In genomic region chr1:118367970-118368369, GRCm38 (mm10) we compare ENCODE assay signal across 12 mouse cellular contexts. TPM values are rescaled to one million over a fixed set of nuclear protein-coding genes. Genes with fewer than 3 reads are reported as not detected.
DNase-seq lines count a peak whose midpoint lies in the region; TF ChIP-seq lines count a peak whose summit lies in the region.
"Had no signal": no experiment of that assay in that cellular context is flagged by ENCODE, and none has a peak within 500 bp of the region (broad histone marks: within the 10 kb centered on the region; RNA-seq: fewer than 3 reads in every experiment).

No protein-coding gene starts in this region.

- DNase-seq in adrenal gland, postnatal 14 days, result peak; percentile 16
- DNase-seq in adrenal gland, postnatal 25 days, result no peak
- no peak for DNase-seq in left cerebral cortex, adult 2 months (ENCODE audit: extremely low spot score in 1 of 2, low spot score in 2 of 2)
- DNase-seq in left cerebral cortex, adult 11 months (ENCODE audit: low spot score), result no peak
- no peak for DNase-seq in brain, embryonic 14.5 days (ENCODE audit: low read depth)
- DNase-seq in naive thymus-derived CD4-positive, alpha-beta T cell, adult 2 months (ENCODE audit: low read depth), result peak; percentile 29
- no peak for DNase-seq in adrenal gland, postnatal 4 days (ENCODE audit: low spot score in 2 of 2)
- no peak for DNase-seq in cerebellum, adult 8-10 months
- DNase-seq: cerebellum, adult 11-12 months; liver, embryonic 13.5 days had no signal

- H3K27ac ChIP-seq in left cerebral cortex, adult 2 months, result no peak overlapping the region
- H3K27ac ChIP-seq: intestine, embryonic 15.5 days; liver, embryonic 13.5 days; neural tube, embryonic 13.5 days had no signal

- intact Hi-C loops in left cerebral cortex, adult 2 months (cut with DNase I), result no loop called here

- TF ChIP-seq POLR2A in brain, embryonic 14.5 days (IDR thresholded peaks at IDR 0.05; ENCODE audit: borderline replicate concordance, extremely low read depth, insufficient read depth, insufficient read length, poor library complexity, severe bottlenecking), result no peak

- H3K4me3 ChIP-seq in left cerebral cortex, adult 2 months, result no peak overlapping the region
- H3K4me3 ChIP-seq: intestine, embryonic 15.5 days; liver, embryonic 13.5 days; neural tube, embryonic 13.5 days had no signal

- peak; percentile 55 for TF ChIP-seq CTCF in left cerebral cortex, adult 2 months (IDR thresholded peaks at IDR 0.05)
- peak; percentile 7; the same call in 1 of the 2 replicates for TF ChIP-seq CTCF in brain, embryonic 14.5 days (IDR thresholded peaks at IDR 0.05; ENCODE audit: borderline replicate concordance, extremely low read depth, insufficient read depth, insufficient read length)

RNA-seq across cellular contexts. Expression of gene Clasp1, which starts 20.9 kb away (rescaled TPM):
- 46.3 and 50.9 TPM in 2 replicates for total RNA-seq in adrenal gland, postnatal 14 days (2021)
- 41.2 and 53.3 TPM in 2 replicates for total RNA-seq in adrenal gland, postnatal 25 days (2021)
- 100 to 1,000 TPM; 112 to 118 TPM for total RNA-seq in left cerebral cortex, adult 2 months (2021)
- polyA plus RNA-seq in brain, embryonic 14.5 days (2012; rRNA removed), result 90.2 and 146 TPM in 2 replicates
- 10 to 100 TPM; 61.6 to 74.2 TPM for total RNA-seq in adrenal gland, postnatal 4 days (2021)

RNA-seq across cellular contexts. Expression of gene Nifk, which starts 46.3 kb away (rescaled TPM):
- total RNA-seq in adrenal gland, postnatal 14 days (2021), result 43.1 and 46.0 TPM in 2 replicates
- total RNA-seq in adrenal gland, postnatal 25 days (2021), result 41.6 and 45.8 TPM in 2 replicates
- 10 to 100 TPM; 17.3 to 19.1 TPM for total RNA-seq in left cerebral cortex, adult 2 months (2021)
- 35.4 and 36.7 TPM in 2 replicates for polyA plus RNA-seq in brain, embryonic 14.5 days (2012; rRNA removed)
- total RNA-seq in adrenal gland, postnatal 4 days (2021), result 10 to 100 TPM; 45.7 to 45.9 TPM

RNA-seq across cellular contexts. Expression of gene Tsn, which starts 56.4 kb away (rescaled TPM):
- 94.0 and 114 TPM in 2 replicates for total RNA-seq in adrenal gland, postnatal 14 days (2021)
- 87.3 and 137 TPM in 2 replicates for total RNA-seq in adrenal gland, postnatal 25 days (2021)
- 100 to 1,000 TPM in 1 of 2 experiments, 10 to 100 TPM in 1; 96.0 to 104 TPM for total RNA-seq in left cerebral cortex, adult 2 months (2021)
- 164 and 175 TPM in 2 replicates for polyA plus RNA-seq in brain, embryonic 14.5 days (2012; rRNA removed)
- 100 to 1,000 TPM; 155 to 161 TPM for total RNA-seq in adrenal gland, postnatal 4 days (2021)

Comparison
In these comparisons a context has a peak if more than half of its experiments do, and no peak if none do; other contexts are left out.
1. DNase-seq: peak in adrenal gland, postnatal 14 days (single experiment) and naive thymus-derived CD4-positive, alpha-beta T cell, adult 2 months (single experiment); none in adrenal gland, postnatal 25 days (single experiment), left cerebral cortex, adult 2 months (0 of 2), left cerebral cortex, adult 11 months (single experiment), brain, embryonic 14.5 days (single experiment), adrenal gland, postnatal 4 days (0 of 2) and cerebellum, adult 8-10 months (single experiment).